Mouse (Mus musculus) left cerebral cortex, postnatal 36 days (tissue): ENCODE results near the gene Il15ra. TPM values are rescaled to one million over a fixed set of nuclear protein-coding genes. Genes with fewer than 3 reads are reported as not detected.

ENCODE experiments used
- DNase-seq, 2 experiments: peaks; one replicate each; pipeline ENCODE4 v3.0.0; 2021 to 2022; ENCODE audit warnings: low spot score in 2 of 2, mixed read lengths in 1 of 2
- intact Hi-C: fragments of 180-260 bp; cut with DNase I; formaldehyde crosslinking; loops from one replicate; pipeline ENCODE4 v1.15.1; 2025
- total RNA-seq, 2 experiments: library from RNA; stranded (reverse); gene quantifications; 2 replicates each; pipeline ENCODE4 v1.2.3; 2021

Il15ra gene
- total RNA-seq, 2 experiments from 2014 or later = 4.7 to 9.4 TPM

GRCm38 (mm10) chr2:11774426-11774825 is 69.3 kb downstream of the Il15ra start:
- intact Hi-C loops = no loop called here
- no peak for DNase-seq

GRCm38 (mm10) chr2:11775121-11775520 is 70.0 kb downstream of the Il15ra start:
- intact Hi-C loops = no loop called here
- DNase-seq = no peak

DNA sequence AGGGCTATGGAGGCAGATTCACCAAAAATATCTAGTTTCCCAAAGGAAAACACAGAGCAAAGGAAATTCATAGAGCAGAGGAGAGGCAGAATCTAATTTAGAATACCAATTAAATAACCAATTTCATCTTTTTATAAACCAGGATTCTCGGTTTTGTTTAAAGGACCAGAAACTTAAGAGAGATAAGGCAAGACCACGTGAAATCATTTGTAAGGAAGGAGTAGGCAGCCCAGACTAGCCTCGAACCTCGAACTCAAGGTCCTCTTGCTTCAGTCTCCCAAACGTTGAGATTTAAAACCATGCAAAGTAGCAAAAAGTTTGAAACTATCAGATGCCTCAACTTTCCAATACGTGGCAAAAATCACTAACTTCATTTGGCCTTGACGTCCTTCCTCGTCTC is 71.3 kb downstream of the Il15ra start:
- intact Hi-C loops = no loop called here
- DNase-seq = no peak

GRCm38 (mm10) chr2:11777091-11778068 is 72.3 kb downstream of the Il15ra start, which contains the start of the genes Fbh1 and Ankrd16:
Fbh1 (minus strand) TSS chr2:11777582.
Ankrd16 (plus strand) TSS chr2:11777876.
- intact Hi-C loops = no loop called here
- DNase-seq = peak; percentile 100

DNA sequence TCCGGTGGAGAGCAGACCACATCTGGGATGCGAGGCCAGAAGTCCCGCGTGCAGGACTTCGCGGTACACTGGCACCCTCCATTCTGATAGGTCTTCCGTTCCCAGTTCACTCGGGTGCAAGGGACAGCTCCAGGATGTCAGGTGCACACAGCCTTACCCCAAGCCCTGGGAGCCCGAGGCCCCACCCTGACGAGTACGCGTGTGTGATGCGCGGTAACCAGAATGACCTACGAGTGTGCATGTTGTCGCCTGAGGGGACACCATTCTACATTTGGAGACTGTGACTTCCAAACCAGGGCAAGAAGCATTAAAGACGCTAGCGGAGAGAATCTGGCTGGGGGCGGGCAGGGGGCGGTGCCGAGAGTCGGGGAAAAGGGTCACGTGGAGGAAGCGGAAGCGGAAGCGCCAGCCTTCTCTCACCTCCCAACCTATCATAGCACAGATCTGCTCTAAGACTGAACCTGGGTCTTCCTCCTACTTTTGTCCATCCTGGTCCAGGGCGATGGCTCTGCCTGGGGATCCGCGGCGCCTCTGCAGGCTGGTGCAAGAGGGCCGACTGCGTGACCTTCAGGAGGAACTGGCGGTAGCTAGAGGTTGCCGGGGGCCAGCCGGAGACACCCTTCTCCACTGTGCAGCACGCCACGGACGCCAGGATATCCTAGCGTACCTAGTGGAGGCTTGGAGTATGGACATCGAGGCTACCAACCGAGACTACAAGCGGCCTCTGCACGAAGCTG is 73.2 kb downstream of the Il15ra start:
- intact Hi-C loops = no loop called here

More for the DNA sequence above, 73.2 kb downstream of the Il15ra start:
- DNase-seq = peak; percentile 83 to 84

Other genes with a start within 250 kb of the Il15ra start
- 10 to 100 TPM; 25.0 to 32.4 TPM for gene Pfkfb3, start 151.2 kb upstream of the Il15ra start, total RNA-seq
- gene Rbm17, start 101.1 kb upstream of the Il15ra start, total RNA-seq = 10 to 100 TPM; 79.2 to 82.2 TPM
- not detected for gene Gm17490, start 79.0 kb upstream of the Il15ra start, total RNA-seq
- under 1 TPM; 0.09 to 0.15 TPM for gene Il2ra, start 62.5 kb upstream of the Il15ra start, total RNA-seq
- 100 to 1,000 TPM; 108 to 121 TPM for gene Fbh1, start 72.3 kb downstream of the Il15ra start, total RNA-seq
- 10 to 100 TPM; 56.6 to 72.9 TPM for gene Ankrd16, start 72.6 kb downstream of the Il15ra start, total RNA-seq